Mouse (Mus musculus) splenic B cell, adult 2 months (primary cell): ENCODE measurements around the gene Aldh3a2.

Experiments
- DNase-seq: peaks from one replicate; pipeline ENCODE4 v3.0.0-alpha.2; 2011; ENCODE audit warnings: low read depth, low spot score
- H3K27me3 ChIP-seq: 2 replicates; pipeline ENCODE4 v1.6.1; 2012; ENCODE audit warnings: mild to moderate bottlenecking, low read length, moderate library complexity, mixed read lengths; ENCODE audit not compliant: control insufficient read depth, poor library complexity, insufficient read depth, severe bottlenecking
- H3K36me3 ChIP-seq: 2 replicates; pipeline ENCODE4 v1.6.1; 2012; ENCODE audit warnings: mild to moderate bottlenecking, low read length, moderate library complexity, mixed read lengths; ENCODE audit not compliant: control insufficient read depth, poor library complexity, insufficient read depth, severe bottlenecking

Gene Aldh3a2

DNA sequence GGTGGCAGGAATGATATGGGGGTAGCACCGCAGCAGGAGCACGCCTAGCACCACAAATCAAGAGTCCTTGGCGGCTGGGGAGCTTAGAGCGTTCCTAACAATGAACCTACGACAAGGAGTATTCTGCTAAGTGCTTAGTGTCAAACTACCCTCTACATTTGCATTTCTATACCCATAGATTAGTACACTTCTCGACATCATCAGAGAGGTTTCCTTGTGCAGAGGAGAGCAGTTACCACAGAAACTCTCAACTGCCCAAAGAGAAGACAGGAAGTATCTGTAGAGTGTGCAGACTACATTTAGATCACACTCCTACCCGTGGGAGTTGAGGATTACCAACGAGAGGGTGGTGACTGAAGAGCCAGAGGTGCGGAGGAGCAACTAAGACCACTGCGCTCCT is 15.5 kb downstream of the Aldh3a2 start:
- Histone ChIP-seq H3K36me3 (peaks cover 9% of the 10 kb centered on the region), H3K27me3 (no peaks in the 10 kb centered on the region)
- no peak for DNase-seq

DNA sequence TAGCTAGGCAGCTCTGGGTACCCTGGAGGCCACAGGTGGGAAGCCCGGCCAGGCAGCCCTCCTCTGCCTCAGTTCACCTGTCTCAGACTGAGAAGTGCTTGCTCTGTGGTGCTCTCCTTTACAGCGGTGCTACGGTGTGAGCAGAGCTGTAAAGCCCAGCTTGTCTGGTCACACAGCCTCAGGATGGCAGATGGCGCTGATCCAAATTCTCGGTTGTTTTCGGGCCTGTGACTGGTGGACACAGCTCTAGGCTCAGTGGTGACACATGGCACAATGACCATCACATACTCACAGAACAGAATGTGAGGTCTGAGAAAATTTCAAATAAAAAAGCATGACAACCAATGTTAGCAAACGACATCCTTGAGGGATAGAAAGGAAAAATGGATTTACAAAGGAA is 22.9 kb downstream of the Aldh3a2 start:
- peaks cover 4% of the 10 kb centered on the region; the same call in 1 of the 2 replicates for H3K36me3 ChIP-seq
- DNase-seq: no peak

DNA sequence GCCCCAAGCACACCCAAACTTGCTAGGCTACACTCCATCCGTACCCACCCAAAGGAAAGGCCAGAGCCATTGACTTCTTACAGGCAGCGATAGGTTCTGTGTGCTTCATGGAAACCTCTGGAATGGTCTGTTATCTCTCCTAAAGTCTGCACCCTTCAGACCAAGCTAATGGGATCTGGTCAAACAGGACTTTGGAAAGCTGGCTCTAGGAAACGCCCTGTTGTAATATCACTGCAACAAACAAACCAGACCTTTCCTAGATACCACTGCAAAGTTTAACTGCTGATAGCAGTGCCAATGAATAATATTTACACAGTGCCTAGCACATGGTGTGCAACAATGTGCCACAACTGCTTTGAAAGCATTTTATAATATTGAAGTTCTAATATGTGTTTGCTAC is 31.2 kb downstream of the Aldh3a2 start:
- Histone ChIP-seq H3K36me3 (no peaks in the 10 kb centered on the region), H3K27me3 (no peaks in the 10 kb centered on the region)
- no peak for DNase-seq

More for the DNA sequence above, 22.9 kb downstream of the Aldh3a2 start:
- no peaks in the 10 kb centered on the region for H3K27me3 ChIP-seq

DNA sequence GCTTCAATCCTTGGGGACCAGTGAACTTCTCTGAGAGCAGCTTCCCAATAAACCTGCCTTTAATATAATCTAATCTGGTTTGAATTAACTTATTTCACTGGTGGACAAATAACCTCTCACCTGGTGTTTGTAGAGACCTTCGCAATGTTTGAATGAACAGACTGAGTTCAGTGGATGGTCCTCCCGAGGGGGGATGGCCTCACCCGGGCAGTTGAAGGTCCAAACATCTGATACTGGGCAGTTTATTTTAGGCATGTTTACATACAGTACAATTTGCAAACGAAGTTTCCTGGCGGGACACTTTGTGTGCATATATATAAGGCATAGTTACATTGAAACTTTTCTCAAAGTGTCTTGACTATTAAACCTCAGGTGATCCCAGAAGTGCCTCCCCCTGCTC is 33.1 kb downstream of the Aldh3a2 start:
- H3K27me3 ChIP-seq: no peaks in the 10 kb centered on the region
- no peak for DNase-seq

DNA sequence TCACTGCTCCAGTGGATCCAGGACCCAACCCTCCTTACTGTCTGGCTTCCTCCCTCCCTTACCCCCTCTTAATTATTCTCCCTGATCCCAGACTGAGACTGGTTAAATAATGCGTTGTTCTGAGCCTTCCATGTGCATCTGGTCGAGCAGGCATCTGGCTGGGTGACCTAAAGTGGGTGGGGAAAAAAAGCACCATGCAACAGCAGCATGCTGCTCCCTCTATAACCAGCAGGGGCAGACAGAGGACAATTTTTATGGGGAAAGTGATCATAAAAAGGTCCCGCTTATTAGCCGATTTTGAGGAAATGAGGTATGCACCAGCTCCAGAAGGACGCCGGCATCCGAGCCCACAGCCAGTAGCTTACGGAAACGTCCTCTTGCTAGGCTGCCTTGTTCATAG is 35.9 kb downstream of the Aldh3a2 start:
- Histone ChIP-seq H3K27me3 (no peaks in the 10 kb centered on the region), H3K36me3 (no peaks in the 10 kb centered on the region)
- DNase-seq: peak; percentile 59

More for the DNA sequence above, 33.1 kb downstream of the Aldh3a2 start:
- no peaks in the 10 kb centered on the region for H3K36me3 ChIP-seq

DNA sequence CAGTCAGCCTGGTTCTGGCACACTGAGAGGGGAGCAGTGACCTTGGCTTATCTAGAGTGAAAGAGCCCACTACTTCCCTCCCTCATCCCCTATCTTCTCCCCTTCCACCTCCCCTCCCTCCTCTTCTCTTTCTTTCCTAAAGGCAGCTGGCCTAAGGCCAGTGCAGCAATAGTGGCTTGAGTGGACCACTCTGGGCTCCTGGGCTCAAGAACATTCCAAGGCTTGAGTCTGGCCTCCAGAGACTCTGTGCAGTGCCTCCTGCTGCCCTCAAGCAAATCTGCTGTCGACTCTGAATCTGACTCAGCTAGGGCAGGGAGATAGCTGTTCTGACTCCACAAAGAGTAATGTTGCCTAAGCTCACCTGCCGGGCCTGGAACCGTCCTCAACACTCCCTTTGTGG is 38.9 kb downstream of the Aldh3a2 start:
- no peak for DNase-seq
- H3K27me3 ChIP-seq: no peaks in the 10 kb centered on the region
- H3K36me3 ChIP-seq: no peaks in the 10 kb centered on the region

DNA sequence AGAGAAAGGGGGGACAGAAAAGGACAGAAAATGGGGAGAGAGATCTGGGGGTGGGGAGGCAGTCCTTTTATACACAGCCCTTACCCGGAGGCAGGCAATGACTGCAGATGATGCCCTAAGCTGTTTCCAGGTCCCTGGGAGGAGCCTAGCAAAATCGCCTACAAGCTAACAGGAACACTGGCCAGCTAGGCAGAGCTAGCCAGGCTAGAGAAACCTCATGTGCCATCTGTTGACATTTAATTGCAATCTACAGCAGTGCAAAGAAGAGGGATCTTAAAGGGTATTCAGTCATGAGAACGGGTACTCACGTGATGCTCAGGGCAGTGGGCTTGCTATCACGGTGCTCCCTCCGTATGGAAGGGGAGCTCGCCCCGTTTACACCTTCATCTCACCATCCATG is 39.4 kb downstream of the Aldh3a2 start:
- no peaks in the 10 kb centered on the region for H3K36me3 ChIP-seq
- H3K27me3 ChIP-seq: no peaks in the 10 kb centered on the region
- DNase-seq: no peak

DNA sequence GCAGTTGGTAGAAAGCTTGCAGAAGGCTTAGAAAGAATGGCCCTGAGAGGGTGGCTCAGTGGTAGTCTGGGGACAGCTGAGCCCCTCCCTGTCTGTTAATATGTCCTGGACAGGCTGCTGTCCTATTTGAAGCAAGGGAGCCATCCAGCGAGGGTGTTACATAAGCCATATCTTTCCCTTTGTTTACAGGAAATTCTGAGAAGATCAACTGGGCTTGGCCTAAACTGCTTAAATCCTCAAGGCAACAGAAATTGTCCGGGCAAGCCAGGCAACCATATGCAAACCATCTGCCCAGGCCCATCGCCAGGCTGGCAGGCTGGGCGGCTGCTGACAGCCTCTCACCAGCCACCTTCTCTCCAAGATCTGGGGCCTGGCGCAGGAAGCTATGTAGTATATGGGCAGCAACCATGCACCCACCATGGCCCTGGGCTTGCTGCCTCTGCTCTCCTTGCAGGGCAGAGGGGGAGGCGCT is 41.3 kb downstream of the Aldh3a2 start:
- DNase-seq: no peak
- Histone ChIP-seq H3K27me3 (no peaks in the 10 kb centered on the region), H3K36me3 (no peaks in the 10 kb centered on the region)

DNA sequence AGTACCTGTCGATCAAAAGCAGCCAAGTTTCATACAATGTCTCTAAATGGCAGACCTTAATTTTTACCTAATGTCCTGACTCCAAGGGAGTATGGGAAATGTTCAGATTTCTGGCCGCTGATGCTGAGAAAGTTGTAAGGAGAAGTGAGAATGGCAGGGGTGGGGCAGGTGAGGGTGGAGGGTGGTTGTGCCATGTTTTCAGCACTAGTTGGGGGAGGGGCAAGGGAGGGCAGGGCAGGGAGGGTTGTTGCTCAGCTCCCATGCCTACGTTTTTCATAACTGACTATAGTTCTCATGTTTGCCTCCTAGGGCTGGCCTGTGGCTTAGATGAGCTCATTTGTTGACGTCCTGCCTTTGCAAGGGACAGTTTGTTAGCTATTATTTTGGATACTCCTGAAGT is 41.8 kb downstream of the Aldh3a2 start:
- Histone ChIP-seq H3K27me3 (no peaks in the 10 kb centered on the region), H3K36me3 (no peaks in the 10 kb centered on the region)
- peak; percentile 24 for DNase-seq

DNA sequence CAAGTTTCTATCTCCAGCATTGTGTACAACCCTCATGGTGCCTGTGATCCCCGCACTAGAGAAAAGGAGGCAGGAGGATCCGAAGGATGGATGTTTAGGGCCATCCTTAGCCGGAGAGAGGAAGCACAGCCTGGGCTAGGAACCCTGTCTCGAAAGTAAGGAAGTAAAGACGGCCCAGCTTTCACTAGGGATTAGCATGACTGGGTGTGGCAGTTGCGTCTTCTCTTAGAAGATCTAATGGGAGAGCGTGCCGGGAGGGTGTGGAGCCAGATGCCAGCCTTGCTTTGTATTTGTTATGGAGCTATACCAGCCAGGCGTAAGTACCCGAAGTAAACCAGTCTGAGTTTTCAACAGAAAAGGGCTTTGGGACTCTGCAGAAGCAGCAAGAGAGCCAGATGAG is 42.4 kb downstream of the Aldh3a2 start:
- no peaks in the 10 kb centered on the region for H3K27me3 ChIP-seq
- no peak for DNase-seq

DNA sequence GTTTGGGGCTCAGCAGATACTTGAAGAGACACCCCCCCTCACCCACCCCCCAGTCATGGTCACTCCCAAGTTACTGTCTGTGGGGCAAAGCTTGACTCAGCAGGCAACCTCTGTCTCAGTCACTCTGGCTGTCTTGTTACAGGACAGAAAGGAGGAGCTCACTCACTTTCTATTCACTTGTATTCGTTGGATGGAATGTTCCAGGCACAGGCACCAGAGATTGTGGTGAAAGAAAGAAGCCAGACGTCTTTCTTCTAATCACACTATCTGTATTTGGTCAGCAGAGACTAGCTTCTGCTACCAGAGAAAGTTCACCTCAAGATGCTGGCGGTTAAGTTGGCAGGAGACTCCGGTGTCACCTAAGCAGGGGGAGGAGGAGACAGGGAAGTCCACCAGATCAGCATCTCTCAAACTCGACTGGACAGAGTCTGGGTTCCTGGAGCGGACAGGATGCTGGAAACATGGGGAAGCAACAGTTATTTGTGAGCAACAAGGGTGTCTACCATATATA is 43.0 kb downstream of the Aldh3a2 start:
- Histone ChIP-seq H3K27me3 (no peaks in the 10 kb centered on the region), H3K36me3 (no peaks in the 10 kb centered on the region)
- DNase-seq: no peak

More for the DNA sequence above, 42.4 kb downstream of the Aldh3a2 start:
- H3K36me3 ChIP-seq: no peaks in the 10 kb centered on the region

DNA sequence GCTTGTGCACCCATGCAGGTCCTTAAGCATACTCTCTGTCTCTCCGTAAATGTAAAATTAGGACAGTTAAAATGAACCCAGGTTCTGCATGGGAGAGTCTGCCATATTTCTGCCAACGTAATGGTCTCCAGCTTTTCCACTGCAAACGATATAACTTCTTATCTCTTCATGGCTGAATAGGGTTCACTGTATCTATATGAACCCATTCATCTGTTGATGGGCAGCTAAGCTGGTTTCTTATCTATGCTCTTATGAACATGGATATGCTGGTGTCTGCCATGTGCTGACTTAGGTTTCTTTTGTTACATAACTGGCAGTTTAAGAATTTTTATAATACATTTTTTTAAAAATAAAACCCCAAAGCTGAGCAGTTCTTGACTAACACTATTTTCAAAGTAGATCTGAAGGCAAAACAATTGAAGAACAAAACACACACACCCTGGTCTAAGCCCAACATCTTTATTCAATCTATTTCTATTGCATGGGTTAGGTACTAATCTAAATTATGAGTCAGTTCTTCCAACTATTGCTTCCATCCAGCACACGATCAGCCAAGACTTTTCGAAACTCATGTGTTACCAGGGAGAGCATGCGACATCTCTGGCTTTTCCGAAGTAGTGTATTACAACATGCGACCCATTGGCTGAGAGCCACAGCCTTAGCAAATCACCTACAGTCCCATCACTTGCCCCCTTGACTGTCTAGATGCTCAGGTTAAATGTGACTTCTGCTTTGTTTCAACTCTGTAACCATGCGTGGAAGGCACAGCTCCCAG is 44.1 kb downstream of the Aldh3a2 start:
- Histone ChIP-seq H3K36me3 (no peaks in the 10 kb centered on the region), H3K27me3 (no peaks in the 10 kb centered on the region)
- no peak for DNase-seq

DNA sequence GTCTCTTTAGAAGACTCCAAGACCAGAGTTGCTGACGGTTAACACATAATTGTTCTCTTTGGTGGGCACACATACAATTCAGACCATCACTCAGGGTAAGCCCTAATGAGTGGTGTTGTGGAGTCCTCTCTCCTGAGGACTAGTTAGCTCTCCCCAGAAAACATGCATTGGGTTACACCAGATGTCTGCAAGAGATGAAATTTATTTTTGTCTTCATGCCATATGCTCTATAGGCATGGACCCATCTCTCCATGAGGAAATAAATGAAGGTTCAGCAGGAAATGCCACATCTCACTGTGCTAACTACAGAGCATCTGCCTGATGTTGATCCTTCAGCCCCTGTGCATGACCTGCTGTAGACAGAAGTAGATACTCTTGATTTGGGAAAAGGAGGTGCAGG is 45.3 kb downstream of the Aldh3a2 start:
- Histone ChIP-seq H3K27me3 (no peaks in the 10 kb centered on the region), H3K36me3 (no peaks in the 10 kb centered on the region)
- DNase-seq: no peak

DNA sequence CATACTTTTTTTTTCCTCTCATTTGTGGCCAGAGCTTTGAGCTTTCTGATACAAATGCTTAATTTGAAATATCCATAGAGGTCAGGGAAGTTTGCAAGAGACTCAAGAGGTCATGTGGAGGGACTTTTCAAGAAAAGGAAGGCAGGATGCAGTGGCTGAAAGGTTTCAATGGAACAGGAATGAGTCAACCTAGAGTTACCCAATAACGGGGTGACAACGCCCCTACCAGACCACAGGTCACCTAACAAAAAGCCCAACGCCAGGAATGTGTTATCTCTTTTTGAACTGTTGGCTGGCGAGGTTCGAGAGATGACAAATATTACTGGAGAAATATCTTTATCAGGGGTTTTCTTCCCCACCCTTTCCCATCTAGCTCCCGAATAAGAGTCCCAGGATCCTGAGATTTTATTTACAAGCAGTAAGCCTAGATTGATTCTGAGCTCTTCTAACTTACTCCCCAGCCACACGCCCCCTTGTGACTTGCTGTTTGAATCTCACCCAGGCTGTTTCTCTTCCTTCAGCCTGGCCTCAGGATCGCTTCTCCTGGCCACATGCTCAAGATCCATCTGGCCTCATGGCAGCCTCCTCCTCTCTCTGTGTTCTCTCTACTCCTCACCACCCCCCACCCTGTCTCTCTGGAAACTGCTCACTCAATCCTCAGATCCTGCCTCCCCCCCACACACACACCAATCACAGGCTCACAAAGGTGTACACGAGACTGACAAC is 46.9 kb downstream of the Aldh3a2 start:
- Histone ChIP-seq H3K27me3 (no peaks in the 10 kb centered on the region), H3K36me3 (no peaks in the 10 kb centered on the region)
- DNase-seq: peak; percentile 6

DNA sequence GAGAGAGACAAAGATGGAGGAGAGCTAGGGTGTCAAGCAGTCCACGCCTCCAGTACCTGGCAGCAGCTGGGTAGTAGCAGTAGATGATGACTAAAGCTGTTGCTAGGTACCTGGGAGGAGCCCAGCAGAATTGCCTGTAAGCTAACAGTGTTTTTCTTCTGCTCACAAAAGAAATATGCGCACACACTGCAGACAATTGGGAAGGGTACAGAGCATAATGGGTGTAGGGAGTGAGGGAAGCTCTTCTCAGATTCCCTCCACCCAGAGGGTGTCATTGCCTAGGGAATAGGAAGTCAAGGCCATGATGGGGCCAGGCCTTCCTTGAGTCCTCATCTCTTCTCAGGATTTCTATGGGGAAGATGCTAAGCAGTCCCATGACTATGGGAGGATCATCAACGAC is 51.3 kb downstream of the Aldh3a2 start:
- no peaks in the 10 kb centered on the region for H3K27me3 ChIP-seq
- no peak for DNase-seq
- H3K36me3 ChIP-seq: no peaks in the 10 kb centered on the region
